Mouse (Mus musculus) embryonic facial prominence, embryonic 11.5 days (tissue): ENCODE measurements at regions not wholly inside any gene's neighbourhood (a gene's known extent, or its start where the extent isn't known, plus 50 kb on each side); places are given as distances from the start of the nearest gene placed in this dataset.

ENCODE experiments used
- ATAC-seq: fragments of 200-750 bp; cut with Nextera tagmentation; replicated peaks from 2 replicates; pipeline ENCODE4 v1.8.0; 2017; ENCODE audit warnings: low read depth; ENCODE audit not compliant: insufficient number of reproducible peaks, low FRiP score, low TSS enrichment
- DNase-seq: peaks from one replicate; pipeline ENCODE4 v3.0.0-alpha.2; 2015; ENCODE audit warnings: low spot score
- H3K27ac ChIP-seq: fragments of 300-500 bp; sonication (generic); replicated peaks from 2 replicates; pipeline ENCODE4 v1.5.1; 2014; ENCODE audit warnings: mild to moderate bottlenecking, low read depth, low read length, control low read depth
- H3K27me3 ChIP-seq: fragments of 300-500 bp; sonication (generic); 2 replicates; pipeline ENCODE4 v1.6.1; 2014; ENCODE audit warnings: mild to moderate bottlenecking, low read length, moderate library complexity, mixed read lengths; ENCODE audit not compliant: control insufficient read depth, insufficient read depth
- H3K36me3 ChIP-seq: fragments of 300-500 bp; sonication (generic); replicated peaks from 2 replicates; pipeline ENCODE4 v1.6.1; 2014; ENCODE audit warnings: low read depth, mild to moderate bottlenecking, low read length, moderate library complexity, mixed read lengths; ENCODE audit not compliant: control insufficient read depth, insufficient read depth
- H3K4me1 ChIP-seq: fragments of 300-500 bp; sonication (generic); 2 replicates; pipeline ENCODE4 v1.6.1; 2014; ENCODE audit warnings: low read length, mixed read lengths; ENCODE audit not compliant: control insufficient read depth, insufficient read depth
- H3K4me2 ChIP-seq: fragments of 300-500 bp; sonication (generic); 2 replicates; pipeline ENCODE4 v1.6.1; 2014; ENCODE audit warnings: low read depth, mild to moderate bottlenecking, control low read depth, low read length, moderate library complexity
- H3K4me3 ChIP-seq: fragments of 300-500 bp; sonication (generic); 2 replicates; pipeline ENCODE4 v1.5.1; 2014; ENCODE audit warnings: low read depth, low read length, control low read depth
- H3K9ac ChIP-seq: fragments of 300-500 bp; sonication (generic); replicated peaks from 2 replicates; pipeline ENCODE4 v1.6.1; 2014; ENCODE audit warnings: mild to moderate bottlenecking, control low read depth, low read length
- H3K9me3 ChIP-seq: fragments of 300-500 bp; sonication (generic); replicated peaks from 2 replicates; pipeline ENCODE4 v1.6.1; 2016; ENCODE audit warnings: mild to moderate bottlenecking, low read length, inconsistent platforms, mixed read lengths; ENCODE audit not compliant: control insufficient read depth
- WGBS: fragments of 180-500 bp; shearing (Covaris S2); extraction: QIAGEN DNeasy Blood & Tissue Kit; methylation state at CpG from one replicate; pipeline ENCODE4 v1.1.7; 2014; 5-methylcytosine and 5-hydroxymethylcytosine counted together

- DNase-seq = no peak
- H3K4me3 ChIP-seq = no peak overlapping the region
- no peak for ATAC-seq
- no peaks in the 10 kb centered on the region for H3K4me1 ChIP-seq
- H3K27ac ChIP-seq = no peak overlapping the region
- no peaks in the 10 kb centered on the region for H3K9me3 ChIP-seq
- WGBS = 88% methylated on average over 7 of the region's 7 CpGs
- H3K4me2 ChIP-seq = no peak overlapping the region
- no peaks in the 10 kb centered on the region for H3K27me3 ChIP-seq
- H3K36me3 ChIP-seq = no peaks in the 10 kb centered on the region
- no peak overlapping the region for H3K9ac ChIP-seq
These were observed 148.0 kb upstream of the 4933402D24Rik start for GRCm38 (mm10) chr1:63916907-63917650.

GRCm38 (mm10) chr1:63910765-63911164 lies 141.7 kb upstream of the 4933402D24Rik start:
- H3K4me1 ChIP-seq = no peaks in the 10 kb centered on the region
- ATAC-seq = no peak
- no peak overlapping the region for H3K27ac ChIP-seq
- DNase-seq = no peak
- H3K9ac ChIP-seq = no peak overlapping the region
- no peak overlapping the region for H3K4me3 ChIP-seq
- H3K4me2 ChIP-seq = no peak overlapping the region
- H3K27me3 ChIP-seq = no peaks in the 10 kb centered on the region
- H3K36me3 ChIP-seq = no peaks in the 10 kb centered on the region
- 74% methylated on average over 3 of the region's 3 CpGs for WGBS
- no peaks in the 10 kb centered on the region for H3K9me3 ChIP-seq

GRCm38 (mm10) chr1:63909191-63909590 lies 140.1 kb upstream of the 4933402D24Rik start:
- ATAC-seq (no peak), DNase-seq (no peak)
- Histone ChIP-seq H3K9me3 (no peaks in the 10 kb centered on the region), H3K4me1 (no peaks in the 10 kb centered on the region), H3K36me3 (no peaks in the 10 kb centered on the region), H3K4me3 (no peak overlapping the region), H3K4me2 (no peak overlapping the region), H3K27me3 (no peaks in the 10 kb centered on the region), H3K27ac (no peak overlapping the region), H3K9ac (no peak overlapping the region)
- 98% methylated on average over 2 of the region's 2 CpGs for WGBS

- H3K9ac ChIP-seq = no peak overlapping the region
- H3K36me3 ChIP-seq = no peaks in the 10 kb centered on the region
- H3K4me3 ChIP-seq = no peak overlapping the region
- no peak for DNase-seq
- no peaks in the 10 kb centered on the region for H3K9me3 ChIP-seq
- no peaks in the 10 kb centered on the region for H3K4me1 ChIP-seq
- no peak overlapping the region for H3K27ac ChIP-seq
- no peak for ATAC-seq
- 91% methylated on average over 4 of the region's 4 CpGs for WGBS
- no peak overlapping the region for H3K4me2 ChIP-seq
- H3K27me3 ChIP-seq = no peaks in the 10 kb centered on the region
These were observed 134.6 kb upstream of the 4933402D24Rik start for GRCm38 (mm10) chr1:63903620-63904019.

GRCm38 (mm10) chr1:63903201-63903600 lies 134.1 kb upstream of the 4933402D24Rik start:
- DNase-seq (no peak), ATAC-seq (no peak)
- no peak overlapping the region for H3K4me2 ChIP-seq
- H3K27me3 ChIP-seq = no peaks in the 10 kb centered on the region
- H3K36me3 ChIP-seq = no peaks in the 10 kb centered on the region
- H3K9me3 ChIP-seq = no peaks in the 10 kb centered on the region
- H3K4me3 ChIP-seq = no peak overlapping the region
- 76% methylated on average over 3 of the region's 3 CpGs for WGBS
- no peaks in the 10 kb centered on the region for H3K4me1 ChIP-seq
- no peak overlapping the region for H3K27ac ChIP-seq
- no peak overlapping the region for H3K9ac ChIP-seq

GRCm38 (mm10) chr1:63902391-63902790 lies 133.3 kb upstream of the 4933402D24Rik start:
- H3K9ac ChIP-seq = no peak overlapping the region
- no peak overlapping the region for H3K27ac ChIP-seq
- no peaks in the 10 kb centered on the region for H3K4me1 ChIP-seq
- no peak overlapping the region for H3K4me3 ChIP-seq
- H3K27me3 ChIP-seq = no peaks in the 10 kb centered on the region
- WGBS = 82% methylated on average over 1 of the region's 1 CpGs
- DNase-seq = no peak
- H3K36me3 ChIP-seq = no peaks in the 10 kb centered on the region
- no peak overlapping the region for H3K4me2 ChIP-seq
- H3K9me3 ChIP-seq = no peaks in the 10 kb centered on the region
- no peak for ATAC-seq

- H3K4me1 ChIP-seq = no peaks in the 10 kb centered on the region
- no peak overlapping the region for H3K27ac ChIP-seq
- 75% methylated on average over 10 of the region's 10 CpGs for WGBS
- H3K4me3 ChIP-seq = no peak overlapping the region
- no peaks in the 10 kb centered on the region for H3K27me3 ChIP-seq
- no peaks in the 10 kb centered on the region for H3K9me3 ChIP-seq
- ATAC-seq (no peak), DNase-seq (no peak)
- no peaks in the 10 kb centered on the region for H3K36me3 ChIP-seq
- no peak overlapping the region for H3K9ac ChIP-seq
- no peak overlapping the region for H3K4me2 ChIP-seq
These were observed 130.8 kb upstream of the 4933402D24Rik start for GRCm38 (mm10) chr1:63899631-63900577.

GRCm38 (mm10) chr1:63898766-63899165 lies 129.7 kb upstream of the 4933402D24Rik start:
- DNase-seq = no peak

More at GRCm38 (mm10) chr1:63898766-63899165, 129.7 kb upstream of the 4933402D24Rik start:
- Histone ChIP-seq H3K4me3 (no peak overlapping the region), H3K36me3 (no peaks in the 10 kb centered on the region), H3K4me2 (no peak overlapping the region), H3K27me3 (no peaks in the 10 kb centered on the region), H3K9me3 (no peaks in the 10 kb centered on the region), H3K9ac (no peak overlapping the region), H3K4me1 (no peaks in the 10 kb centered on the region), H3K27ac (no peak overlapping the region)
- ATAC-seq = no peak
- WGBS = 82% methylated on average over 2 of the region's 2 CpGs
